In genomic region chr11:121847790-121848299, GRCm38 (mm10) we compare ENCODE assay signal across 1 mouse cellular context.
TF ChIP-seq lines count a peak whose summit lies in the region.

No protein-coding gene starts in this region.

TF ChIP-seq in MEL, 35 proteins besides CTCF, POLR2A, EP300 and RAD21 (continued from another document):
- TF ChIP-seq ZMIZ1 (IDR thresholded peaks at IDR 0.05; ENCODE audit: low read depth, low read length) (peak; percentile 57; the same call in 1 of the 2 replicates), BHLHE40 (IDR thresholded peaks at IDR 0.05; ENCODE audit: borderline replicate concordance, low read depth, low read length) (no peak), E2F4 (IDR thresholded peaks at IDR 0.05; ENCODE audit: borderline replicate concordance, low read depth, low read length) (no peak), USF1 (IDR thresholded peaks at IDR 0.05; ENCODE audit: low read depth, low read length) (no peak), UBTF (IDR thresholded peaks at IDR 0.05; ENCODE audit: borderline replicate concordance, insufficient read depth, low read depth, low read length) (no peak), POLR2AphosphoS2 (IDR thresholded peaks at IDR 0.05; ENCODE audit: low read length) (peak; percentile 50; the same call in 1 of the 2 replicates), RCOR1 (IDR thresholded peaks at IDR 0.05; ENCODE audit: low read depth, low read length) (no peak), MAZ (IDR thresholded peaks at IDR 0.05; ENCODE audit: low read depth, low read length) (no peak), MAFK (IDR thresholded peaks at IDR 0.05; ENCODE audit: borderline replicate concordance, low read depth, low read length) (no peak), ELF1 (IDR thresholded peaks at IDR 0.05; ENCODE audit: low read depth, low read length) (peak; percentile 85), USF2 (IDR thresholded peaks at IDR 0.05; ENCODE audit: borderline replicate concordance in 1 of 2, insufficient read depth in 1 of 2, low read depth in 1 of 2, low read length in 2 of 2) (no peak), NRF1 (IDR thresholded peaks at IDR 0.05; ENCODE audit: insufficient read depth, low read depth, low read length, poor library complexity, severe bottlenecking) (no peak), MYC (IDR thresholded peaks at IDR 0.05; ENCODE audit: low read depth, low read length) (no peak), MXI1 (IDR thresholded peaks at IDR 0.05; ENCODE audit: low read depth, low read length) (no peak)
